Mouse (Mus musculus): ENCODE measurements around the gene Ambra1. TPM values are rescaled to one million over a fixed set of nuclear protein-coding genes. Genes with fewer than 3 reads are reported as not detected.

Ambra1 gene
- polyA plus RNA-seq, 1 experiment from 2014 or later, result 23.5 TPM

DNA sequence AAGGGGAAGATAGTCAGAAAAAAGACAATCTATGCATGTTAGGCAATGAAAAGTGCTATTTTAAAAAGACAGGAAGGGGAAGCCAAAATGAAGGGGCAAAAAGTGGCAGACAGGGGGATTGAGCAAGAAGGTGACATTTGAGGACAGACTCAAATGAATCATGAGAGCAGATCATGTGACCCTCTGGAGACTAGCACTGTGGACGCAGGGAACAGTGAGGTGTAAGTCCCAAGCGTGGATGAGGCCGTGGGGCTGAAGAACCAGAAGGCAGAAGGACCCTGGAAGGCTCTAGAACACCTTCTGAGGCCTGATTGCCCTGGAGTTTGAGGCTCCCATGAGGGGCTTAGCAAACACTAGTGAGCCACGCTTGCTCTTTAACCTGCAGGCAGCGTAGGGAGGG, 236.4 kb downstream of the Ambra1 start:
- H3K27me3 ChIP-seq, result peaks cover 9% of the 10 kb centered on the region
- ATAC-seq (ENCODE audit: insufficient number of reproducible peaks, insufficient read depth, low FRiP score, low TSS enrichment, low read depth), result no peak
- H3K36me3 ChIP-seq, result no peaks in the 10 kb centered on the region
- WGBS, result 81% methylated on average over 5 of the region's 5 CpGs
- no peaks in the 10 kb centered on the region for H3K9me3 ChIP-seq
- H3K4me2 ChIP-seq, result no peak overlapping the region
- no peak overlapping the region for H3K4me3 ChIP-seq
- no peak overlapping the region for H3K9ac ChIP-seq
- peaks cover 40% of the 10 kb centered on the region for H3K4me1 ChIP-seq
- H3K27ac ChIP-seq, result no peak overlapping the region

DNA sequence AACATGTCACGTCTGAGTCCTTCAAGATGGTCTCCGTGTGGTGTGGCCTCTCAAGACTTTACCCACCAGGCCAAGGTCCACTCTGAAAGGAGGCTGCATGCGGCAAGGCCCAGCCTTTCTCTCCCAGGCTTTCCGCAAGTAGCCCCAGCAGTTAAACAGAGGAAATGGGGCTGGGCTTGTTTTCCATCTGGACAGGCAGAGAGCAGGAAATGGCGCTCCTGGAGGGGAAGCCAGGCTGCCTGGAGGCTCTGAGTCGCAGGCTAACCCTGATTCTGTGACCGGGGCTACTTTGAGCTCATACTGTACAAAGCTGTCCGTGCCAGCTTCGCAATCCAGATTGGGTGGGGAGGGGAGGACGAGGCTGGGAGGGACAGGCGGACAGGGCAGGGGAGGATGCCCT, 238.0 kb downstream of the Ambra1 start:
- H3K4me1 ChIP-seq, result peaks cover 36% of the 10 kb centered on the region
- H3K27ac ChIP-seq, result peak overlapping the region; percentile 22; the same call in 1 of the 2 replicates
- H3K27me3 ChIP-seq, result peaks cover 11% of the 10 kb centered on the region
- WGBS, result 54% methylated on average over 11 of the region's 11 CpGs
- no peak overlapping the region for H3K9ac ChIP-seq
- H3K36me3 ChIP-seq, result no peaks in the 10 kb centered on the region
- no peak overlapping the region for H3K4me2 ChIP-seq
- H3K9me3 ChIP-seq, result no peaks in the 10 kb centered on the region
- no peak for ATAC-seq (ENCODE audit: insufficient number of reproducible peaks, insufficient read depth, low FRiP score, low TSS enrichment, low read depth)
- no peak overlapping the region for H3K4me3 ChIP-seq

Small RNA genes within 50 kb of the gene (microRNA-seq; reads per million reads assigned to microRNA genes)
- gene Mir6999, result not detected

Other genes starting within 250 kb of the Ambra1 start
- gene Ckap5, start 203.4 kb upstream of the Ambra1 start, polyA plus RNA-seq (2015; fragmentation: Nextera tagmentation; extraction: Ambion mirVana), result 103 and 110 TPM in 2 replicates
- 0.27 and 4.3 TPM in 2 replicates for gene F2, start 93.7 kb upstream of the Ambra1 start, polyA plus RNA-seq (2015; fragmentation: Nextera tagmentation; extraction: Ambion mirVana)
- 13.9 and 14.3 TPM in 2 replicates for gene Zfp408, start 80.3 kb upstream of the Ambra1 start, polyA plus RNA-seq (2015; fragmentation: Nextera tagmentation; extraction: Ambion mirVana)
- 92.9 and 108 TPM in 2 replicates for gene Arhgap1, start 80.3 kb upstream of the Ambra1 start, polyA plus RNA-seq (2015; fragmentation: Nextera tagmentation; extraction: Ambion mirVana)
- 27.1 and 28.5 TPM in 2 replicates for gene Atg13, start 19.6 kb upstream of the Ambra1 start, polyA plus RNA-seq (2015; fragmentation: Nextera tagmentation; extraction: Ambion mirVana)
- 25.5 and 30.5 TPM in 2 replicates for gene Harbi1, start 19.3 kb upstream of the Ambra1 start, polyA plus RNA-seq (2015; fragmentation: Nextera tagmentation; extraction: Ambion mirVana)
- gene Chrm4, start 197.1 kb downstream of the Ambra1 start, polyA plus RNA-seq (2015; fragmentation: Nextera tagmentation; extraction: Ambion mirVana), result 0.18 and 0.32 TPM in 2 replicates
- gene Mdk, start 202.2 kb downstream of the Ambra1 start, polyA plus RNA-seq (2015; fragmentation: Nextera tagmentation; extraction: Ambion mirVana), result 1,381 and 1,602 TPM in 2 replicates
- 0.39 and 0.61 TPM in 2 replicates for gene Gm9821, start 215.6 kb downstream of the Ambra1 start, polyA plus RNA-seq (2015; fragmentation: Nextera tagmentation; extraction: Ambion mirVana)
- 34.2 and 41.9 TPM in 2 replicates for gene Dgkz, start 245.7 kb downstream of the Ambra1 start, polyA plus RNA-seq (2015; fragmentation: Nextera tagmentation; extraction: Ambion mirVana)

All from embryonic facial prominence, embryonic 13.5 days (tissue).